Mouse (Mus musculus) liver, embryonic 14.5 days (tissue): Measurements from ENCODE around the gene Kcnh7. TPM values are rescaled to one million over a fixed set of nuclear protein-coding genes. Genes with fewer than 3 reads are reported as not detected.

Source experiments
- ATAC-seq: fragments of 200-750 bp; cut with Nextera tagmentation; 2 replicates; pipeline ENCODE4 v1.8.0; 2017; ENCODE audit warnings: moderate number of reproducible peaks, mild to moderate bottlenecking, moderate library complexity; ENCODE audit not compliant: insufficient read depth
- DNase-seq, 3 experiments: peaks; one replicate each; pipeline ENCODE4 v3.0.0-alpha.2; 2012 to 2013; ENCODE audit warnings: low read depth in 3 of 3, low spot score in 3 of 3
- H3K27ac ChIP-seq: fragments of 300-500 bp; sonication (generic); 2 replicates; pipeline ENCODE4 v1.5.1; 2014; ENCODE audit warnings: moderate library complexity, mild to moderate bottlenecking, control low read depth, inconsistent platforms
- H3K27me3 ChIP-seq: fragments of 300-500 bp; sonication (generic); 2 replicates; pipeline ENCODE4 v1.6.1; 2014; ENCODE audit warnings: mild to moderate bottlenecking, low read length, moderate library complexity; ENCODE audit not compliant: control insufficient read depth, insufficient read depth
- H3K36me3 ChIP-seq: fragments of 300-500 bp; sonication (generic); replicated peaks from 2 replicates; pipeline ENCODE4 v1.6.1; 2014; ENCODE audit warnings: low read depth; ENCODE audit not compliant: control insufficient read depth, insufficient read depth
- H3K4me1 ChIP-seq, 2 experiments: fragments of 200-500 bp in 1 of 2; fragments of 300-500 bp in 1 of 2; sonication (generic) in 1 of 2; replicated peaks; 2 replicates each; pipeline ENCODE4 v1.6.1; 2012 to 2014; ENCODE audit warnings: antibody characterized with exemption in 1 of 2, inconsistent platforms in 1 of 2, low read length in 1 of 2; ENCODE audit not compliant: control insufficient read depth in 2 of 2, insufficient read depth in 2 of 2
- H3K4me2 ChIP-seq: fragments of 300-500 bp; sonication (generic); 2 replicates; pipeline ENCODE4 v1.6.1; 2014; ENCODE audit warnings: low read depth, mild to moderate bottlenecking, control low read depth, moderate library complexity
- H3K4me3 ChIP-seq, 2 experiments: fragments of 200-500 bp in 1 of 2; fragments of 300-500 bp in 1 of 2; sonication (generic) in 1 of 2; 2 replicates each; pipeline ENCODE4 v1.5.1; 2012 to 2014; ENCODE audit warnings: low read depth in 2 of 2, low read length in 2 of 2, mild to moderate bottlenecking in 2 of 2, control low read depth in 1 of 2, inconsistent platforms in 1 of 2, moderate library complexity in 1 of 2; ENCODE audit not compliant: insufficient read depth in 1 of 2
- H3K9ac ChIP-seq: fragments of 300-500 bp; sonication (generic); replicated peaks from 2 replicates; pipeline ENCODE4 v1.6.1; 2014; ENCODE audit warnings: mild to moderate bottlenecking, control low read depth, moderate library complexity
- H3K9me3 ChIP-seq: fragments of 300-500 bp; sonication (generic); 2 replicates; pipeline ENCODE4 v1.6.1; 2016; ENCODE audit warnings: low read length, mixed read lengths; ENCODE audit not compliant: control insufficient read depth
- CTCF ChIP-seq: IDR thresholded peaks from 2 replicates; pipeline ENCODE4 v1.5.1; 2016; ENCODE audit warnings: antibody characterized with exemption, low read depth, control low read depth
- EP300 ChIP-seq: IDR thresholded peaks from 2 replicates; pipeline ENCODE4 v1.6.1; 2016; ENCODE audit warnings: antibody characterized with exemption, low read depth
- WGBS: fragments of 180-500 bp; shearing (Covaris S2); extraction: QIAGEN DNeasy Blood & Tissue Kit; methylation state at CpG from one replicate; pipeline ENCODE4 v1.1.7; 2014; ENCODE audit not compliant: insufficient replicate concordance; 5-methylcytosine and 5-hydroxymethylcytosine counted together
- polyA plus RNA-seq, 2 experiments: library from polyadenylated mRNA; depleted of rRNA in 1 of 2; stranded (reverse) in 1 of 2; unstranded in 1 of 2; fragments of >200 nt; fragmentation: Nextera tagmentation in 1 of 2; extraction: Ambion mirVana in 1 of 2; gene quantifications; 2 replicates each; pipeline versions ENCODE4 v1.2.1 to v1.2.3; 2012 to 2014

Gene Kcnh7
- polyA plus RNA-seq, 2 experiments = 0.01 to 0.03 TPM

DNA sequence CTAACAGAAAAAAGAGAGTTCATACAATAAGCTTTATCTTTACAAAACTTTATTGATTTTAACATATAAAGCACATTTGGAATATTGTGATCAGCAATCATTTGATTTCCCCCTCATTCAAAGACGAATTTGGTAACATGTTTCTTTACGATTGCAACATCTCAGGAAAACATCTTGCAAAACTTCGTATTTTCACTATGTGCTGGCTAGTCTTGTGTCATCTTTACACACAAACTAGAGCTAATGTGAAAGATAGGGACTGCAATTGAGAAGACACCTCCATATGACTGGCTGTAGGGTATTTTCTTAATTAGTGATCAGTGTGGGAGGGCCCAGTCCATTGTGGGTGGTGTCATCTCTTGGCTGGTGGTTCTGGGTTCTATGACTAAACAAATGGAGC, 477.8 kb downstream of the Kcnh7 start:
- no peaks in the 10 kb centered on the region for H3K27me3 ChIP-seq
- 48% methylated on average over 3 of the region's 3 CpGs for WGBS
- H3K4me2 ChIP-seq = no peak overlapping the region
- TF ChIP-seq CTCF (no peak), EP300 (no peak)
- no peak overlapping the region for H3K9ac ChIP-seq
- no peak overlapping the region for H3K4me3 ChIP-seq
- no peak for ATAC-seq
- no peaks in the 10 kb centered on the region for H3K9me3 ChIP-seq
- no peak for DNase-seq
- H3K36me3 ChIP-seq = no peaks in the 10 kb centered on the region
- H3K4me1 ChIP-seq = no peaks in the 10 kb centered on the region
- H3K27ac ChIP-seq = no peak overlapping the region

DNA sequence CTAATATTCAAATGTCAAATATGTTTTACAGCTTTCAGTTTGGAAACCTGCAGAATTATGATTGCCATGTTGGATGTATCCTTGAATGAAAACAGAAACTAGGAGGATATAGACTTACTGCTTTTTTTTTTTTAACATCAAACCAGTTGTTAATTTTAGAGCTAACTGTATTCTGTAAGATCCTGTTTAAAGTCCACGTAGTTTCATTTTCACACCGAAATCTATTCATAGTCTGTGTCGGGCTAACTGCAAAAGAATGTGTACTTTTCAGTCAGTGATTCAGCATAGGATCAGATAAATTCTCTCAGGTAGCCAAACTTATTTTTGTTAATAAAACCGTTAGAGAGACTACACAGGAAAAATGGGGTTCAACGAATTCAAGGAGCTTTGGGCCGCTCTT, 498.2 kb downstream of the Kcnh7 start:
- Histone ChIP-seq H3K27me3 (no peaks in the 10 kb centered on the region), H3K36me3 (no peaks in the 10 kb centered on the region), H3K9me3 (no peaks in the 10 kb centered on the region), H3K4me2 (no peak overlapping the region), H3K4me1 (0 out of 4 replicates have a peak, but pooled peaks cover 0 to 2% of the 10 kb centered on the region in 2 experiments), H3K9ac (no peak overlapping the region), H3K27ac (no peak overlapping the region), H3K4me3 (no peak overlapping the region)
- 54% methylated on average over 6 of the region's 6 CpGs for WGBS
- DNase-seq (no peak), ATAC-seq (no peak)
- TF ChIP-seq CTCF = no peak
- TF ChIP-seq EP300 = no peak

DNA sequence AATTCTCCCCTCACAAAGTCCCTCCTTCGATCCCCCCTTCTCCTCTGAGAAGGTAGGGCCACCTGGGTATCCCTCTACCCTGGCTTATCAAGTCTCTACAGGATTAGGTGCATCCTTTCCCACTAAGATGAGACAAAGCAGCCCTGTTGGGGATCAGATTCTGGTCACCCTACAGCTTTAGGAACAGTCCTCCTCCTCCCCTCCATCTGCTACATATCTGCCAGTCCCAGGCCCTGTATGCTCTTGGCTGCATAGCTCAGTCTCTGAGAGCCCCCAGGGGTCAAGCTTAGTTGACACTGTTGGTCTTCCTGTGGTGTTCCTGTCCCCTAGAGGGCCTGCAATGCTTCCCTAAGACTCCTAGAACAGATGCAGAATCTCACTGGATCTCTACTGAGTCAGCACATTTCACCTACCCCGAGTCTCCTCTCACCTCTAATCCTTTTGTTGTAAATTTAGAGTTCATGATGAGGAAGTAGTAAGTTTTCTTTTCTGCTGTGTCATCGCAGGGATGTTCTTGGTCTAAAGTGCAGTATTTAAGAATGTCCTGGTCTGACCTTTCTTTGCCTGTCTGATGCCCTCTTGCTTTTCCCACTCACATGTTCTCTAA, 499.0 kb downstream of the Kcnh7 start:
- WGBS = 31% methylated on average over 3 of the region's 3 CpGs
- no peak overlapping the region for H3K4me2 ChIP-seq
- DNase-seq (no peak), ATAC-seq (no peak)
- H3K4me3 ChIP-seq = no peak overlapping the region
- no peak for TF ChIP-seq EP300
- no peak overlapping the region for H3K9ac ChIP-seq
- H3K4me1 ChIP-seq = 0 out of 4 replicates have a peak, but pooled peaks cover 0 to 2% of the 10 kb centered on the region in 2 experiments
- H3K27me3 ChIP-seq = no peaks in the 10 kb centered on the region
- no peak overlapping the region for H3K27ac ChIP-seq
- no peaks in the 10 kb centered on the region for H3K36me3 ChIP-seq
- H3K9me3 ChIP-seq = no peaks in the 10 kb centered on the region

DNA sequence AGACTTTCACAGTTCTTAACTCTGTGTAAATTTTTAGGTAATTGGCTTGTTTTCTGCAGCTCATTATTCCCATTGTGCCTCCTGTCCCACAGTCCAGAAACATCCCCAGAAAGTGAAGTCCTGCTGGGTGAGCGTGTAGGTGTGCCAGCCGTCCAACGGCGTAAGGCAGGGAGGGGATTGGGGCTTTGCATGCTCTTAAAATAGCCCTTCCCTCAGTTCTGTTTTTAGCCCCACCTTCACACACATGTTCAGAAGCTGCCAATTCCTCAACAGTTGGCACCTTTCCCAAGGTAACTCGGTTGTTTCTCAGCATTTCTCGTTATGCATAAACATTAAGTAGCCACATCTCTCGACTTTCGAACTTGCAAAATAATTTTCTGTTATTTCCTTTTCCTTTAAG, 502.4 kb downstream of the Kcnh7 start:
- WGBS = 66% methylated on average over 8 of the region's 8 CpGs
- no peaks in the 10 kb centered on the region for H3K9me3 ChIP-seq
- no peaks in the 10 kb centered on the region for H3K27me3 ChIP-seq
- H3K4me3 ChIP-seq = no peak overlapping the region
- no peak for DNase-seq
- TF ChIP-seq CTCF = no peak
- TF ChIP-seq EP300 = no peak
- no peak overlapping the region for H3K9ac ChIP-seq
- no peak overlapping the region for H3K4me2 ChIP-seq
- no peaks in the 10 kb centered on the region for H3K36me3 ChIP-seq
- H3K4me1 ChIP-seq = 0 out of 4 replicates have a peak, but pooled peaks cover 0 to 2% of the 10 kb centered on the region in 2 experiments
- no peak overlapping the region for H3K27ac ChIP-seq
- no peak for ATAC-seq

DNA sequence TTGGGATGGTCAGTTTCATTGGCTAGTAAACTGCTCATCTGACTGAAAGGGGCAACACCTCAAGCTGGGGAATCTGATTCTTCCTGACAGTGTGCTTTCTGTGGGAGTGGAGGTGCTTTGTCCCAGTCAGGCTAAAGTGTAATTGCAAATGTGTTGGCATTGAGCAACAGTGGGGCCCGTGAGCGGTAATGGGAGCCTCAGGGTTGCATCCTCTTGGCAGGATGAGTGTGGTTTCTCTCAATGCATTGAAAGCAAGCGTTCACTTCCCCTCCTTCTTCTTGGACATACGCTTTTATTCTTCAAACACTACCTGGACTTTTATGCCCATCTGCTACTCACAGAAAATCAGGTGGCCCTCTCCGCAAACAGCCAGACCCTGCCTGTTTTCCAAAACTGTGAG, 511.3 kb downstream of the Kcnh7 start:
- no peak overlapping the region for H3K4me3 ChIP-seq
- TF ChIP-seq CTCF (no peak), EP300 (no peak)
- no peaks in the 10 kb centered on the region for H3K27me3 ChIP-seq
- no peak overlapping the region for H3K4me2 ChIP-seq
- no peaks in the 10 kb centered on the region for H3K4me1 ChIP-seq
- no peaks in the 10 kb centered on the region for H3K9me3 ChIP-seq
- H3K27ac ChIP-seq = no peak overlapping the region
- WGBS = 64% methylated on average over 5 of the region's 5 CpGs
- no peak overlapping the region for H3K9ac ChIP-seq
- no peak for ATAC-seq
- no peak for DNase-seq
- H3K36me3 ChIP-seq = no peaks in the 10 kb centered on the region
